Mouse (Mus musculus): Measurements from ENCODE around the gene Dtx2. TPM values are rescaled to one million over a fixed set of nuclear protein-coding genes. Genes with fewer than 3 reads are reported as not detected.
"Not testable (repeated sequence)": the region's sequence is repeated elsewhere in the genome, so short reads cannot be mapped to it uniquely, and the experiment has no call there.

Gene Dtx2
- polyA plus RNA-seq, 1 experiment from 2014 or later, result 36.3 TPM

DNA sequence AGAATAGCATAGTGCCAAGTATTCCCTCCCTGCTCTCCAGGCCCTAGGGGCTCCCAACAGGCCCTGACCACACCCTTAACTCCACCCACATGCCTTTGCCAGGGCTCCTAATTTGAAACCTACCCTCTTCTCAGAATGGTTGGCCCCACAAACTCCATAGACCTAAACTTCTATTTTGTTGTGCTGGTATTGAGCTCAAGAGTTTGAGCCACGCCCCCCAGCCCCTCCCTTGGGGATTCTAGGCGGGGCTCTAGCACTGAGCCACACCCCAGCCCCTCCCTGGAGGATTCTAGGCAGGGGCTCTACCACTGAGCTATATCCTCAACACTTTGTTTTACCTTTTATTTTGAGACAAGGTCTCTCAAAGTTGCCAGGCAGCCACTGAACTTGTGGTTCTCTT, 46.7 kb downstream of the Dtx2 start:
- WGBS, result 43% methylated on average over 2 of the region's 2 CpGs
- H3K27ac ChIP-seq (replicated peaks), result no peak overlapping the region
- H3K27me3 ChIP-seq (ENCODE audit: low read depth, poor library complexity, severe bottlenecking), result no peaks in the 10 kb centered on the region
- DNase-seq (ENCODE audit: low spot score), result no peak
- H3K4me1 ChIP-seq, result peaks cover 8% of the 10 kb centered on the region
- H3K36me3 ChIP-seq, result no peaks in the 10 kb centered on the region
- H3K4me3 ChIP-seq, result no peak overlapping the region
- no peaks in the 10 kb centered on the region for H3K9me3 ChIP-seq (replicated peaks)

DNA sequence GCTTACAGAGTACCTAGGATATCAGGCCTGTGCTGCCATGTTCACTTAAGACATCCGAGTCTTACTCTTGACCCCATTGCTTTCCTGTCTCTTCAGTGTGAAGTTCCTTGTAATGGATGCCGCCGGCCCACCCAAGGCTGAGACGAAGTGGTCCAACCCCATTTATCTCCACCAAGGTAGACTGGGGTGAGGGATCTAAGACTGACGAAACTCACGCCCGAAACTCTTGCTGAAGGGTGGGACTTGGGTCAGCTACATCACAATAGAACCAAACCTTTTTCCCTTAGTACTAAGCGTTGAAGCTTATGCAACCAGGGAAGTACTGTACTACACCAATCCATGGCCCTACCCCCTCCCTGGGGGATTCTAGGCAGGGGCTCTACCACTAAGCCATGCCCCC, 47.1 kb downstream of the Dtx2 start:
- no peaks in the 10 kb centered on the region for H3K9me3 ChIP-seq (replicated peaks)
- 94% methylated on average over 8 of the region's 8 CpGs for WGBS
- DNase-seq (ENCODE audit: low spot score), result no peak
- no peak overlapping the region for H3K27ac ChIP-seq (replicated peaks)
- no peaks in the 10 kb centered on the region for H3K27me3 ChIP-seq (ENCODE audit: low read depth, poor library complexity, severe bottlenecking)
- no peaks in the 10 kb centered on the region for H3K36me3 ChIP-seq
- peaks cover 8% of the 10 kb centered on the region for H3K4me1 ChIP-seq
- H3K4me3 ChIP-seq, result no peak overlapping the region

DNA sequence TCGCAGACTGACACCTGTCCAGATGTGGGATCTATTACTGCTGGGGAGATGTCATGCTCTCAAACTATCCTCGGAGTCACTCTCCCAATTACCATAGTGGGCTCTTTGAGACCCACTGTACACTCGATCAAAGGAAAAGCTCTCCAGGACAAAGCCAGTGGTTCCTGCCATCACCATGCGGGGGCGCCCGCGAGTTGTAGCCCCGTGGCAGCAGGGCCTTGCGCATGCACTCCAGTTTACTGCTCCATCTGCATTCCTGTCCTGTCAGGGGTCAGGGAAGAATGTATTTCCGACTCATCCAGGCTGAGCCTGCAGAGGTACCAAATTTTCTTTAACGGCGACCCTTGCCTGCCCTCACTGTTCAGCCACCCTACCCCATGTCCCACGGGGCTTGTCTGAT, 50.3 kb downstream of the Dtx2 start:
- peaks cover 6% of the 10 kb centered on the region for H3K4me1 ChIP-seq
- H3K27me3 ChIP-seq (ENCODE audit: low read depth, poor library complexity, severe bottlenecking), result no peaks in the 10 kb centered on the region
- no peaks in the 10 kb centered on the region for H3K36me3 ChIP-seq
- H3K9me3 ChIP-seq (replicated peaks), result no peaks in the 10 kb centered on the region
- no peak overlapping the region for H3K4me3 ChIP-seq
- H3K27ac ChIP-seq (replicated peaks), result no peak overlapping the region
- 72% methylated on average over 13 of the region's 13 CpGs for WGBS
- no peak for DNase-seq (ENCODE audit: low spot score)

DNA sequence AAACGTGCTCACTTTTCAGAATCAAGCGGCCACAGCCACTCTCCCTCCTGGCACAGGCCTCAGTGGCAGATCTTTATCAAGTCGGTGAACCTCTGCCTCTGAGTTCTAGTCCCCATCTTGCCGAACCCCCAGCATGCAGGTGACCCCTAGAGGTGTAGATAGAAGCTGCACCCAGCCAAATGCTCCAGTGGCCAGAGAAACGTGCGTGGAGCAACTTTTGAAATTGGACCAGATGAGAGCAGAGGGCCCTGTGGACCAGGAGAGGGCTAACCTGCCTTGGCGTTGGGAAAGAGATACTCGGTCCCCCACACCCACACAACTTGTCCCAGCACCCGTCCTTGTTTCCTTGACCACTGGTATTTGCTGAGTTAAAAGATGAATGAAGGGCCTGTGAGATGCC, 50.8 kb downstream of the Dtx2 start:
- Histone ChIP-seq H3K4me1 (peaks cover 3% of the 10 kb centered on the region), H3K9me3 (replicated peaks) (no peaks in the 10 kb centered on the region), H3K27me3 (ENCODE audit: low read depth, poor library complexity, severe bottlenecking) (no peaks in the 10 kb centered on the region), H3K4me3 (no peak overlapping the region), H3K36me3 (no peaks in the 10 kb centered on the region), H3K27ac (replicated peaks) (no peak overlapping the region)
- DNase-seq (ENCODE audit: low spot score), result peak; percentile 31
- WGBS, result 45% methylated on average over 9 of the region's 9 CpGs

DNA sequence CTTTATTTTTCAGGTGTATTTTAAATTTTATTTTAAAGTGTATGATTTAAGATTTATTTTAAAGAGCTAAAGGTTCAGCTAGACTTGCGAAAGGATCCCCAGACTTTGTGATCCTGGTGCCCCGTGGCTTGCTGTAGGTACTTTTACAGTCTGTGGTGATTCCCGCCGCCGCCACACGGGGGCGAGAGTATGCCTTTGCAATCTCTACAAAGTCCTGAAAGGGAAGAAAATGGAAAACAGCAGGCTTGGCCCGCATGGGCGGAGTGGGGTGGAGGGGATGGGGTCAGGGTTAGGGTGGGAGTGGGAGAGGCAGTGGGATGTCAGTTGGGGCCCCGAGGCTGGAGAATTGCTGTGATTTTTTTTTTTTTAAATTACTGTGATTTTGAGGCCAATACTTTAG, 51.4 kb downstream of the Dtx2 start:
- Histone ChIP-seq H3K9me3 (replicated peaks) (no peaks in the 10 kb centered on the region), H3K27ac (replicated peaks) (peak overlapping the region; percentile 63; the same call in 1 of the 2 replicates), H3K36me3 (no peaks in the 10 kb centered on the region), H3K4me1 (peaks cover 5% of the 10 kb centered on the region), H3K27me3 (ENCODE audit: low read depth, poor library complexity, severe bottlenecking) (no peaks in the 10 kb centered on the region), H3K4me3 (no peak overlapping the region)
- 6% methylated on average over 10 of the region's 10 CpGs for WGBS
- peak; percentile 88 for DNase-seq (ENCODE audit: low spot score)

GRCm38 (mm10) chr5:136048541-136048940, 53.9 kb downstream of the Dtx2 start:
- DNase-seq (ENCODE audit: low spot score); H3K27me3 ChIP-seq (ENCODE audit: low read depth, poor library complexity, severe bottlenecking); H3K36me3 ChIP-seq; H3K9me3 ChIP-seq (replicated peaks); H3K27ac ChIP-seq (replicated peaks); H3K4me3 ChIP-seq: not testable (repeated sequence)
- H3K4me1 ChIP-seq, result peaks cover 19% of the 10 kb centered on the region

DNA sequence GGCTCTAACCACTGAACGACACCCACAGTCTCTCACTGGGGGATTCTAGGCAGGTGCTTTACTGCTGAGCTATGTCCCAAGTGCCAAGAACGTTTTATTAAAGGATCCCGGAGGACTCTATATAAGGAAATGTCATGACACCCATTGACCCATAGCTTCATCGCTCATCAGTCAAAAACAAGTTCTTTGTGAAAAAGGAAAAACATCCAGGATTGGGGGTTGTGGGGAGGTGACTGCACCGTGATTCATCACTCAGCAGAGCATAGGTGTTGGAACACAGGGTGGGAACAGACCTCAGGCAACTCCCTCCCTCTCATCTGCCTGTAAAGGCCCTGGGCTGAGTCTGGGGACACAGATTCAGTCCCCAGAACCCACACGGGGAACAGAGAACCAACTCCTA, 55.3 kb downstream of the Dtx2 start:
- H3K9me3 ChIP-seq (replicated peaks), result no peaks in the 10 kb centered on the region
- H3K36me3 ChIP-seq, result no peaks in the 10 kb centered on the region
- no peak overlapping the region; the same call in 1 of the 2 replicates for H3K27ac ChIP-seq (replicated peaks)
- H3K4me1 ChIP-seq, result peaks cover 19% of the 10 kb centered on the region
- no peaks in the 10 kb centered on the region for H3K27me3 ChIP-seq (ENCODE audit: low read depth, poor library complexity, severe bottlenecking)
- DNase-seq (ENCODE audit: low spot score), result no peak
- H3K4me3 ChIP-seq, result no peak overlapping the region
- WGBS, result 84% methylated on average over 6 of the region's 6 CpGs

DNA sequence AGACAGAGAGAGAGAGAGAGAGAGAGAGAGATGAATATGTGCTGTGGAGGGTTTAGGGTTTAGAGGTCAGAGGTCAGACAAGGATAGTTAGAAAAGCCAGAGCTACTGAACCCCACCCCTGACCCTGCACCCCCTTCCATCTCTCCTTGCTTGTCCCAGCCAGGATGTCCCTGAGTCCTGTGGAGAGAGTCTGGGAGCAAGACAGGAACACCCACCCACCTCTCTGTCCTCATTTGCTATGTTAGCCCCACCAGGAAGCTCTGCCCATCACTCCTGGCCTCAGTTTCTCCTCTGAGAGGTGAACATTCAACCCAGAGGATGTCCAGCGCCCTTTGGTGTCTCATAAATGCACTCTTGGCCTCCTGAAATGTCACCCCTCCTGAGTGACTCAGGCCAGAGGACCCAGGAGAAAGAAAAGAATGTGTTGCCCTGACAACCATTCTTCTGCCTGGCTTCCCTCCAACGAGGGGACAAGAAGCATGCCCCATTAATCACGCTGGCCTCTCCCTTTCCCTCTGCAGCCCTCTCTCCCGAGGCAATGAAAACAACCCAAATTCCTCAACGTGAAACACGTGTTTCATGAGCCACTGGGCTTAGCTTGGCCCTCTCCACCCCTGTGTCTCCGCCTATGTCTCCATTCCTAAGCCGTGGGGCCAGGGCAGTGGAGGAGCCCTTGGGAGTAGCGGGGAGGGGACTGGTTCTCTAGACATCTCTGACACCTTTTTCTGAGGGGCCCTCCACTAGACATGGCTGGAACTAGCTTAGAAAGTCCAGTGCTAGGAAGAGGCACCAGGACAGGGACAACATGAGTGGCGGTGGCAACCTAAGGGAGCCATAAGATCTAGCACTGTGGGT, 56.9 kb downstream of the Dtx2 start:
- peaks cover 16% of the 10 kb centered on the region for H3K4me1 ChIP-seq
- peak; percentile 76 for DNase-seq (ENCODE audit: low spot score)
- H3K27me3 ChIP-seq (ENCODE audit: low read depth, poor library complexity, severe bottlenecking), result no peaks in the 10 kb centered on the region
- H3K9me3 ChIP-seq (replicated peaks), result no peaks in the 10 kb centered on the region
- H3K4me3 ChIP-seq, result peak overlapping the region; percentile 28
- H3K27ac ChIP-seq (replicated peaks), result peak overlapping the region; percentile 88
- no peaks in the 10 kb centered on the region for H3K36me3 ChIP-seq
- 9% methylated on average over 10 of the region's 10 CpGs for WGBS

GRCm38 (mm10) chr5:136052861-136053655, 58.5 kb downstream of the Dtx2 start:
- Histone ChIP-seq H3K9me3 (replicated peaks) (no peaks in the 10 kb centered on the region), H3K27me3 (ENCODE audit: low read depth, poor library complexity, severe bottlenecking) (0 out of 2 replicates have a peak, but pooled peaks cover 5% of the 10 kb centered on the region), H3K36me3 (no peaks in the 10 kb centered on the region), H3K27ac (replicated peaks) (0 out of 2 replicates have a peak overlapping the region, but pooled peaks have one; percentile 3), H3K4me3 (no peak overlapping the region), H3K4me1 (peaks cover 22% of the 10 kb centered on the region)
- no peak for DNase-seq (ENCODE audit: low spot score)
- 75% methylated on average over 8 of the region's 8 CpGs for WGBS

- H3K27ac ChIP-seq (replicated peaks), result no peak within 1 kb of the TSS
These were observed 59.9 kb downstream of the Dtx2 start, which contains the start of gene Upk3bl for GRCm38 (mm10) chr5:136054301-136055077. TSS of gene Upk3bl (plus strand) at chr5:136054492.

DNA sequence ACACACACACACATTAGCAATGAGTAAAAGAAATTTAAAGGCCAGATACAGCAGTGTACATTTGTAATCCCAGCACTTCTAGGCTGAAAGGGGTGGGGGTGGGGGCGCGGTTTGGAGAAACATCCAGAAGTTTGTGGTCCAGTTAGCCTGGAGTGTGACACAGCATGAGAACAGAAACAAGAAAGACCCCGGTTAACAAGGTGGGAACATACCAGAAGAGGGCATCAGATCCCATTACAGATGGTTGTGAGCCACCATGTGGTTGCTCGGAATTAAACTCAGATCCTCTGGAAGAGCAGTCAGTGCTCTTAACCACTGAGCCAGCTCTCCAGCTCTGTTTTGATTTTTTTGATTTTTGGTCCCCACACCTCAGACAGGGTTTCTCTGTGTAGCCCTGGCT, 61.5 kb downstream of the Dtx2 start:
- H3K9me3 ChIP-seq (replicated peaks), result no peaks in the 10 kb centered on the region
- WGBS, result 50% methylated on average over 4 of the region's 4 CpGs
- no peak overlapping the region for H3K4me3 ChIP-seq
- no peaks in the 10 kb centered on the region for H3K36me3 ChIP-seq
- DNase-seq (ENCODE audit: low spot score), result no peak
- peaks cover 20% of the 10 kb centered on the region; the same call in 1 of the 2 replicates for H3K27me3 ChIP-seq (ENCODE audit: low read depth, poor library complexity, severe bottlenecking)
- peaks cover 28% of the 10 kb centered on the region for H3K4me1 ChIP-seq
- H3K27ac ChIP-seq (replicated peaks), result no peak overlapping the region

More at GRCm38 (mm10) chr5:136054301-136055077, 59.9 kb downstream of the Dtx2 start, which contains the start of gene Upk3bl:
- no peak for DNase-seq (ENCODE audit: low spot score)
- no peaks in the 10 kb centered on the region for H3K36me3 ChIP-seq
- 0 out of 2 replicates have a peak, but pooled peaks cover 12% of the 10 kb centered on the region for H3K27me3 ChIP-seq (ENCODE audit: low read depth, poor library complexity, severe bottlenecking)
- WGBS, result 93% methylated on average over 11 of the region's 11 CpGs
- peaks cover 24% of the 10 kb centered on the region for H3K4me1 ChIP-seq
- H3K9me3 ChIP-seq (replicated peaks), result no peaks in the 10 kb centered on the region
- H3K4me3 ChIP-seq, result no peak within 1 kb of the TSS

GRCm38 (mm10) chr5:136057085-136057484, 62.5 kb downstream of the Dtx2 start:
- no peak overlapping the region for H3K4me3 ChIP-seq
- WGBS, result 43% methylated on average over 8 of the region's 8 CpGs
- H3K9me3 ChIP-seq (replicated peaks), result no peaks in the 10 kb centered on the region
- peaks cover 20% of the 10 kb centered on the region; the same call in 1 of the 2 replicates for H3K27me3 ChIP-seq (ENCODE audit: low read depth, poor library complexity, severe bottlenecking)
- H3K36me3 ChIP-seq, result no peaks in the 10 kb centered on the region
- H3K27ac ChIP-seq (replicated peaks), result peak overlapping the region; percentile 53; the same call in 1 of the 2 replicates
- peaks cover 21% of the 10 kb centered on the region for H3K4me1 ChIP-seq
- DNase-seq (ENCODE audit: low spot score), result no peak
